Mouse (Mus musculus) heart, embryonic 14.5 days (tissue): ENCODE data around the gene Zfp366. TPM values are rescaled to one million over a fixed set of nuclear protein-coding genes. Genes with fewer than 3 reads are reported as not detected.
A peak's percentile ranks its signal among the peaks of the same experiment; 100 is the strongest.

Experiments used
- ATAC-seq: fragments of 200-750 bp; cut with Nextera tagmentation; 2 replicates; pipeline ENCODE4 v1.8.0; 2017; ENCODE audit warnings: low read depth, moderate TSS enrichment; ENCODE audit not compliant: insufficient number of reproducible peaks, insufficient read depth, low FRiP score
- H3K27ac ChIP-seq, 2 experiments: fragments of 200-500 bp in 1 of 2; fragments of 300-500 bp in 1 of 2; sonication (generic) in 1 of 2; replicated peaks in 1 of 2; 2 replicates each; pipeline ENCODE4 v1.5.1; 2012 to 2014; ENCODE audit warnings: low read depth in 2 of 2, low read length in 2 of 2, control low read depth in 1 of 2, mild to moderate bottlenecking in 1 of 2, mixed read lengths in 1 of 2; ENCODE audit not compliant: control insufficient read depth in 1 of 2, insufficient read depth in 1 of 2
- H3K27me3 ChIP-seq: fragments of 300-500 bp; sonication (generic); 2 replicates; pipeline ENCODE4 v1.6.1; 2014; ENCODE audit warnings: mild to moderate bottlenecking, low read length, control low read depth; ENCODE audit not compliant: control insufficient read depth, insufficient read depth
- H3K36me3 ChIP-seq: fragments of 300-500 bp; sonication (generic); 2 replicates; pipeline ENCODE4 v1.6.1; 2014; ENCODE audit warnings: mild to moderate bottlenecking, control low read depth, low read length, mixed read lengths; ENCODE audit not compliant: control insufficient read depth, insufficient read depth
- H3K4me1 ChIP-seq, 2 experiments: fragments of 200-500 bp in 1 of 2; fragments of 300-500 bp in 1 of 2; sonication (generic) in 1 of 2; 2 replicates each; pipeline ENCODE4 v1.6.1; 2012 to 2014; ENCODE audit warnings: low read length in 2 of 2, control low read depth in 1 of 2, mixed read lengths in 1 of 2; ENCODE audit not compliant: control insufficient read depth in 2 of 2, insufficient read depth in 2 of 2
- H3K4me2 ChIP-seq: fragments of 300-500 bp; sonication (generic); 2 replicates; pipeline ENCODE4 v1.6.1; 2014; ENCODE audit warnings: mild to moderate bottlenecking, low read length
- H3K4me3 ChIP-seq, 2 experiments: fragments of 200-500 bp in 1 of 2; fragments of 300-500 bp in 1 of 2; sonication (generic) in 1 of 2; 2 replicates each; pipeline ENCODE4 v1.5.1; 2012 to 2014; ENCODE audit warnings: low read length in 2 of 2, mild to moderate bottlenecking in 2 of 2, control low read depth in 1 of 2, low read depth in 1 of 2, moderate library complexity in 1 of 2; ENCODE audit not compliant: control insufficient read depth in 1 of 2, insufficient read depth in 1 of 2
- H3K9ac ChIP-seq: fragments of 300-500 bp; sonication (generic); 2 replicates; pipeline ENCODE4 v1.6.1; 2014; ENCODE audit warnings: mild to moderate bottlenecking, low read length
- H3K9me3 ChIP-seq: fragments of 300-500 bp; sonication (generic); 2 replicates; pipeline ENCODE4 v1.6.1; 2016; ENCODE audit warnings: low read length, control low read depth; ENCODE audit not compliant: control insufficient read depth
- WGBS: fragments of 180-500 bp; shearing (Covaris S2); extraction: QIAGEN DNeasy Blood & Tissue Kit; methylation state at CpG from one replicate; pipeline ENCODE4 v1.1.7; 2014; 5-methylcytosine and 5-hydroxymethylcytosine counted together
- polyA plus RNA-seq: library from polyadenylated mRNA; unstranded; fragments of >200 nt; fragmentation: Nextera tagmentation; extraction: Ambion mirVana; gene quantifications from 2 replicates; pipeline ENCODE4 v1.2.1, GENCODE M21; 2014

Zfp366 gene
- polyA plus RNA-seq, result 0.95 and 1.0 TPM in 2 replicates

DNA sequence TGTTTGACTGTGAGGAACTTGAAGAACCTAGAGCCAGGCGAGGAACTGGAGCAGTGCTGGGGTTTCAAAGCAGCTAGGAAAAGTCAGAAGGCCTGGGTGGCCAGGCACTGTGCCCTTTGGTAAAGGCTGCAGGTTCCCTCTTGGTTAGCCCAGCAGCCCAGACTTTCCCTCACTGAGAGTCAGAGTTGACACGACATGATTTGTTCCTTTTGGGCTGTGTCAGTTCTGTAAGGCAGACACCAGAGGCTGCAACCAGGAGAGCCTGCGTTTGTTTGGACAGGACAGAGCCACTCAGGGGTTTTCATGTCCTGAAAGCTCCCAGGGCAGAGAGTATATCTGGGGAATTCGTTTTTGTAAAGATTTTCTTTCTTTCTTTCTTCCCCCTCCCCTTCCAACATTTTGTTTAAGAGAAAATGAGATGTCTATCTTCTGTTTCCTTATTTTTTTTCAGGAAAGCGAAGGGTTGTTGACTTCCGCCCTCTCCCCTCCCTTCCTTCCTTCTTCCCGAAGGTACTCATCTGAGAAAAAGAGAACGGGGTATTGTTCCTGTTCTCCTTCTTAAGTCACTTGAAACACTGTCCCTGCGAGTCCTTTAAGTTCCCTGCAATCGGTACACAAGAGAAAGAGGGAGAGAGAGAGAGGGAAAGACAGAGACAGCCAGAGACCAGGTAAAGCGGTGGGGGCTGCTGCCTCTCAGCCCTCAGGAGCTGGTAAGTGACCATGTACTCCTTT, at the start of gene Zfp366:
Gene Zfp366, plus strand, starts transcription at position 669 of the 732 bp plus-strand sequence.
- ATAC-seq, result no peak
- peak within 1 kb of the TSS; percentile 39 for H3K4me2 ChIP-seq
- no peaks in the 10 kb centered on the region for H3K9me3 ChIP-seq
- H3K27ac ChIP-seq, result peak within 1 kb of the TSS; percentile 35 to 55; a peak in 3 of 4 replicates
- H3K4me3 ChIP-seq, result peak within 1 kb of the TSS; percentile 3 to 13; a peak in 2 of 4 replicates
- H3K27me3 ChIP-seq, result no peaks in the 10 kb centered on the region
- H3K4me1 ChIP-seq, result peaks cover 16 to 19% of the 10 kb centered on the region in 2 experiments
- WGBS, result 54% methylated on average over 11 of the region's 11 CpGs
- peak within 1 kb of the TSS; percentile 36; the same call in 1 of the 2 replicates for H3K9ac ChIP-seq
- H3K36me3 ChIP-seq, result no peaks in the 10 kb centered on the region

DNA sequence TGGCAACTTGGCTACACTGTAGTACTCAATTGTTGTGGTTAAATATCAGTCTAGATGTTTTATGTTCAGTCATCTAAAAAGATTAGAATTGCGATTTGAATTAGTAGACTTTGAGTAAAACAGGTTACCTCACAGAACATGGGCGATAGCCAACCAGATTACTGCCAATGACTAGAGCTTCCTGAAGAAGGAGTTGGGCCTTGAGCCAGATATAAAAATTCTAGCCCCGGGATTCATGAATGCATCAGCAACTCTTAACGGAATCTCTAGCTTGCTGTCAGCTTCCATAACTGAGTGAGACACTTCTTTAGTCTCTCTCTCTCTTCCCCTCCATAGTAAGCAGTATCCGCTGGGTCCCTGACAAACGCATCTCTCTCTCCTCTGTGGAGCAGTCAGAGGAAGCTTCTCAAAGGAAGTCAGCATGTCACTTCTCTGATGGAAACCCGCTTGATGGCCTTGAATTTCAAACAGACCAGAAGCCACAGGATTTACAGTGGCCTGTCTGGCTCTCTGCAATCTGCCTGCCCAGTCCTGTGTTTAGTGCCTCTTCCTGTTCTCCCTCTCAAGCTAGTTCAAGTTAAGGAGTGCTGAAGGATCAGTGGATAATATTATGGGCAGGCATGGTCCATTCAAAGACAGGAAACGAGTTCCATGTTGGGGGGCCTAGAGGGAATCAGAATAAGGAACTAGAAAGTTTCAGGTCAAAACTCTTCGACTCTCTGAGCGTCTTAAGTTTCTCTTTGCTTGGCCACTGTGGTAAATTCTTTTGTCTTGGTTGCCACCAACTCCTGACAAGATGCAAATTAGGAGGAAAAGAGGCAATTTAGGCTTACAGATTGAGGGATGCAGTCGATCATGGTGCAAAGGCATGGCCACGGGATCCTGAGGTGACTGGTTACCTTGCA, 46.0 kb upstream of the Zfp366 start:
- H3K9me3 ChIP-seq, result no peaks in the 10 kb centered on the region
- 78% methylated on average over 12 of the region's 12 CpGs for WGBS
- H3K9ac ChIP-seq, result no peak overlapping the region
- H3K27me3 ChIP-seq, result no peaks in the 10 kb centered on the region
- H3K36me3 ChIP-seq, result no peaks in the 10 kb centered on the region
- H3K4me3 ChIP-seq, result no peak overlapping the region
- no peak for ATAC-seq
- no peak overlapping the region for H3K4me2 ChIP-seq
- no peaks in the 10 kb centered on the region for H3K4me1 ChIP-seq
- no peak overlapping the region for H3K27ac ChIP-seq

DNA sequence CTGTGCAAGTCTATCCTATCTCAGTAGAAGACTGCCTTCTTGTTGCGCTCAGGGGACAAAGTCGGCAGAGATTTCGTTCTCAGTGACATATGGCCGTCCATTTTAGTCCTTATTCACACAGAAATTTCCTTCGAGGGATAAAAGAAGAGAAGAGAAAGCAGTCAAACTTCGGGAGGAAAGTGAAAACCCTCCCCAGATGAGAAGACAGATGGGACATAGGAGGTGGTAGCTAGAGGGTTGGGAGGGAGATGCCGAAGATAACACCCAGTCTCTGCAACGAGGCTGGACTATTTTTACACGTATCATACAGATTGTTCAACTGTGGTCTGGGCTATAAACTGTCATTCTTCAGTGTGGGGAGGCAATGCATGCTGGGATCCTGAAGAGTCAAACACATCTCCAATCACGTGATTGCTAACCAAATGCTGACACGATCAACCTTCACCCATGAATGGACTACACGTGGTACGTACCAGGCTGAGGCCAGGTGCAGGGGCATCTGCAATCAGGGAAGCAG, 38.2 kb upstream of the Zfp366 start:
- H3K4me1 ChIP-seq, result 0 out of 4 replicates have a peak, but pooled peaks cover 0 to 2% of the 10 kb centered on the region in 2 experiments
- H3K9me3 ChIP-seq, result no peaks in the 10 kb centered on the region
- H3K36me3 ChIP-seq, result no peaks in the 10 kb centered on the region
- H3K9ac ChIP-seq, result no peak overlapping the region
- 69% methylated on average over 13 of the region's 13 CpGs for WGBS
- ATAC-seq, result no peak
- H3K4me3 ChIP-seq, result no peak overlapping the region
- no peak overlapping the region for H3K4me2 ChIP-seq
- H3K27ac ChIP-seq, result no peak overlapping the region
- H3K27me3 ChIP-seq, result no peaks in the 10 kb centered on the region

DNA sequence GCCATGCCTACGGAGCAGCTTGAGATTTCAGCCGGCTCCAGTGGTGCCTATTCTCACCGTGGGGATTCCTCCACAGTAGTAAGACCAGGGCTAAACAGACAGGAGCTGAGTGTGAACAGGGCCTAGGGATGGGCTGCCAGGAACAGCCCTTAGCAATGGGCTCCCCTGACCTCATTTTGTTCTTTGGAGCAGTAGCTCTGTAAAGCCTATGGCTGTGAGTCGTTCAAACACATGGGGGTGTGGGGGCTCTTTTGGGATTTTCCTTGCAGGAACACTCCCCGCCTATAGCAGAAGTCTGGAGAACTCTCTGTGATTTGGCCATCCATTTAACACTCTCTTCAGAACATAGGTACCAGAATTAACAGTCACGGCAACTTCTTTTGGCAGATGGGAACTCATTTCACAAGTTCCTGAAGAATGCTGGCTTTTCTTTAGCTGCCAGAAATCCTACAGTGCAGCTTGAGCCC, 36.9 kb upstream of the Zfp366 start:
- ATAC-seq, result no peak
- Histone ChIP-seq H3K36me3 (no peaks in the 10 kb centered on the region), H3K4me2 (no peak overlapping the region), H3K9ac (no peak overlapping the region), H3K4me1 (peaks cover 6 to 8% of the 10 kb centered on the region in 2 experiments), H3K27me3 (no peaks in the 10 kb centered on the region), H3K4me3 (no peak overlapping the region), H3K9me3 (no peaks in the 10 kb centered on the region), H3K27ac (no peak overlapping the region)
- 64% methylated on average over 6 of the region's 6 CpGs for WGBS

DNA sequence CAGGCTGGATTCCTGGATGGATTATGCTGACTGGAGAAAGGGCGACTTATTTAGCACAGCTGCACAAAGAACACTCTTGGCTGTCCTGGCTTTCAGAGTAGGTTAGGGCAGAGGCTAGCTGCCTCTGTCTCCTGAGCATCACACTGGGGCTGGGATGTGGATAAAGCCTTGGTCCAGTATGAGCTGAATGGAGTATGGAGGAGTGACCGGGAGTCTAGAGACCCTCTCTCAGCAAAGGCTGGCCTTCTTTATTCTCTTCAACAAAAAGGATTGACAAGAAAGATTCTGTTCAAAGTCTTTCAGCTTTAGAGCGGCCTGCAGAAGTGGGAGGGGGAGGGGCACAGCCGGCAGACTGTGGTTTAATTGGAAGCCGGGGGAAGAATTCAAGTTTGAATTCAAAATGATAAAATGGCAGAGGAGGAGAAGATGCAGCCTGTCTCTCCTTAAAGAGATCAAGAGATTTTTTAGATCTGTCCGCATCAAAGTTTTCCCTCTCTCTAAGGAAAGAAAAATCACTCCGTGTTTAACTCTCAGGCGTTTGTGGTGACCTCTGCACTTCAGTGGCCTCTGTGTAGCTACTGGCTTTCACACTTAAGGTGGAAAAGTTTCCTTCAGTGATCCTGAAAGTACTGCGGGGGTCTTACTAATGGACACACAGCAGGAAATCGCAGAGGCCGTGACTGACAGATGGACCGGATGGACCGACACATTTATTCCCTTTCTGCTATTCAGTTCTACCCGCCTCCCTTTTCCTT, 34.9 kb upstream of the Zfp366 start:
- 76% methylated on average over 14 of the region's 14 CpGs for WGBS
- no peak for ATAC-seq
- no peak overlapping the region for H3K4me2 ChIP-seq

DNA sequence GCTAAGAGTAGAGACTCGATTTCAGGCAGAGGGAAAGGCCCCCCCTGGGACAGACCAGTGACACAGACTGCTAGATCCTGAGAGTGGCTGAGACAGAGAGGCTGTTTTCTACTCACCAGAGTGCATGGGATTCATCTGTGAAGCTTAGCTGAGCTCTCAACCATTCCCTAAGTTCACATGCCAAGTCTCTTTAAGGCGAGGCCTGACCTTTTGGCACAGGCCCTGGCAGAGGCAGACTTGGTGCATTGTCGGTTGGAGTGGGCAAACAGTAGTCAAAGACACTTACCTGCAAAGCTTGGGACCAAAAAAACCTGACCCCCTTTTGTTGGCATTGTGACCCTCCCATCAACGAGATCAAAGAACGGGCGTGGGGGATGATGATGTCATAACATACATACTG, 34.0 kb upstream of the Zfp366 start:
- Histone ChIP-seq H3K4me1 (peaks cover 9 to 10% of the 10 kb centered on the region in 2 experiments), H3K9me3 (peaks cover 4% of the 10 kb centered on the region; the same call in 1 of the 2 replicates), H3K4me2 (no peak overlapping the region), H3K27me3 (no peaks in the 10 kb centered on the region), H3K4me3 (no peak overlapping the region), H3K27ac (no peak overlapping the region), H3K9ac (no peak overlapping the region), H3K36me3 (no peaks in the 10 kb centered on the region)
- ATAC-seq, result no peak
- 79% methylated on average over 6 of the region's 6 CpGs for WGBS

More for the DNA sequence above, 34.9 kb upstream of the Zfp366 start:
- Histone ChIP-seq H3K9ac (no peak overlapping the region), H3K4me3 (no peak overlapping the region), H3K36me3 (no peaks in the 10 kb centered on the region), H3K27me3 (no peaks in the 10 kb centered on the region), H3K9me3 (peaks cover 3% of the 10 kb centered on the region; the same call in 1 of the 2 replicates), H3K4me1 (peaks cover 9 to 10% of the 10 kb centered on the region in 2 experiments), H3K27ac (no peak overlapping the region)

DNA sequence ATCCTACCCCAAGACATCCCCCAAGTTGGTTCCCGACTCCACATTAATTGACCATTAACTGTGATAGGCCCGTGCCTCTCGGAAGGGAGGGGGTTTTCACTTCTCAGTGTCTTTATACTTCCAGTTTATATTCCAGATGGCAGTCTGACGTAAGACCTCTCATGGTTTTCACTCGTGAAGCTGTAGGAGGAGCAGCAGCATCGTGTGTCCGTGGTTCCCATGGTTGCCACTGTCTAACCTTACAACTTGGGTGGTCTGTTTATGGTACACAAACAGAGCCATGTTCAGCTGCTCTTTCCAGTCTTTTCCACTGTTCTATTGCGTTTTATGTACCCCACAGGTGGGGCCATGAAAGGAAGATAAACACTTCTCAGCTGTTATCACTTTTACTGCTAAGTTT, 33.5 kb upstream of the Zfp366 start:
- peaks cover 9 to 10% of the 10 kb centered on the region in 2 experiments for H3K4me1 ChIP-seq
- WGBS, result 73% methylated on average over 8 of the region's 8 CpGs
- H3K27me3 ChIP-seq, result no peaks in the 10 kb centered on the region
- no peak overlapping the region for H3K4me2 ChIP-seq
- no peak overlapping the region for H3K27ac ChIP-seq
- H3K9ac ChIP-seq, result no peak overlapping the region
- no peaks in the 10 kb centered on the region for H3K36me3 ChIP-seq
- no peak for ATAC-seq
- H3K4me3 ChIP-seq, result no peak overlapping the region
- peaks cover 4% of the 10 kb centered on the region; the same call in 1 of the 2 replicates for H3K9me3 ChIP-seq
